Mouse (Mus musculus) heart, adult 2 months (tissue): ENCODE results near the gene Slc22a14.

Experiments used
- CTCF ChIP-seq: fragments of 200-600 bp; IDR thresholded peaks from 2 replicates; pipeline ENCODE4 v1.8.1; 2022; ENCODE audit warnings: antibody characterized with exemption, mild to moderate bottlenecking, moderate library complexity
- EP300 ChIP-seq: fragments of 200-500 bp; IDR thresholded peaks from 2 replicates; pipeline ENCODE4 v1.6.1; 2011; ENCODE audit warnings: low read depth, low read length, control low read depth; ENCODE audit not compliant: insufficient read depth
- POLR2A ChIP-seq: fragments of 200-500 bp; IDR thresholded peaks from 2 replicates; pipeline ENCODE4 v1.6.1; 2011; ENCODE audit warnings: mild to moderate bottlenecking, low read depth, low read length, control low read depth; ENCODE audit not compliant: insufficient read depth

DNA sequence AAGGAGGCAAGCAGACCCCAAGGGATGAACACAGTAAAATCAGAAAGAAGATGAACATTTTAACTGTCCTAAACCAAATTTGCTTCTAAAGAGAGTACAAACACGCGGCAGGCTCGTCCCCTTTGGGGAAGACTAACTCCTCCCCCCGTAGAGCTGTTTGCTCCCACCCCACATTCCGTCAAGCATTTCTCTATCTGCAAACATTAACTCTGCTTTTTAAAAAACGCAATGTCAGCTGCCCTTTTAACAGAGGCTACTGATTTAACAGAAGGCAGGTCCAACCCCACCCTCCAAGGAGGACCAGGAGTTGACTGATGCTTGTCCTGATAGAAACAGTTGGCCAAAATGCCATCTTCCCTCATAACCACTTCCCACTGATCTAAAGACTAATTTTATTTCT is 11.4 kb downstream of the Slc22a14 start:
- TF ChIP-seq CTCF (no peak), EP300 (no peak), POLR2A (no peak)
